Mouse (Mus musculus) heart, adult 2 months (tissue): ENCODE data around the gene Sipa1l1.

Experiments used
- CTCF ChIP-seq: fragments of 200-600 bp; IDR thresholded peaks from 2 replicates; pipeline ENCODE4 v1.8.1; 2022; ENCODE audit warnings: antibody characterized with exemption, mild to moderate bottlenecking, moderate library complexity
- POLR2A ChIP-seq: fragments of 200-500 bp; IDR thresholded peaks from 2 replicates; pipeline ENCODE4 v1.6.1; 2011; ENCODE audit warnings: mild to moderate bottlenecking, low read depth, low read length, control low read depth; ENCODE audit not compliant: insufficient read depth

DNA sequence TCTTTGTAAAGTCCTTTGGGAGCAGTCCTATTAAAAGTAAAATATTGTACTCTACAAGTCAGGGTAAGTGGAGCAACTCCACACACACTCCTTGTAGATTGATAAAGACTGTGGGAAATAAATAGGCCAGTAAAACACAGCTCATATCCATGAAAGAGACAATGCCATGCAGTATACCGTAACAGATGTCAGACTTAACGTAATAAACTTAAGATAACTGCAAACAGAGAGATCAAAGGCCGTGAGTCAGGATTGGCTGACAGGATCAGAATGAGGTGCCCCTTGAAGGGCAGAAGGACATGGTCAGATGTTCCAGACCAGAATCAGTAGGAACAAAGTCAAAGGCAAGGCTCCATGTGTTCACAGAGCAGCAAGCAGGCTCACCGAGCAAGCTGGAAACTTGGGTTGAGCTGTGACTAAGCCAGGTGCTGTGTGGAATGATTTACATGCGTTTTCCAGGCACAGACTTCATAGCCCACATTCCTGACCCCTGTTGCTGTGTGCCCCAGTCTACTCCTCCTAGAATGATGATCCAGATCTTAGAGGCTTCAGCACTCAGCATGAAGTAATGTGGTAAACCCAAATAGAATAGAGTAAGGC lies 196.3 kb downstream of the Sipa1l1 start:
- TF ChIP-seq POLR2A (no peak), CTCF (no peak)
